Mouse (Mus musculus): Measurements from ENCODE around the gene Ube2m. TPM values are rescaled to one million over a fixed set of nuclear protein-coding genes. Genes with fewer than 3 reads are reported as not detected.

Gene Ube2m
- 10 to 100 TPM; 86.2 to 93.4 TPM for total RNA-seq (2023)

GRCm38 (mm10) chr7:13037901-13038555 is at the start of gene Ube2m:
Gene Ube2m (minus strand): TSS chr7:13038275.

GRCm38 (mm10) chr7:13054287-13055010 is 16.4 kb upstream of the Ube2m start, which contains the start of gene Mzf1:
Gene Mzf1 (minus strand): TSS chr7:13054764.

GRCm38 (mm10) chr7:13034148-13034977 is 3.7 kb downstream of the Ube2m start, which contains the start of gene Chmp2a:
Gene Chmp2a (minus strand): TSS chr7:13034807.

GRCm38 (mm10) chr7:13010005-13010908 is 27.8 kb downstream of the Ube2m start, which contains the start of gene Zbtb45:
Gene Zbtb45 (minus strand): TSS chr7:13010034.

GRCm38 (mm10) chr7:12998851-12999250 is 39.2 kb downstream of the Ube2m start, which contains the start of gene Trim28:
Gene Trim28 (plus strand): TSS chr7:12999114.

GRCm38 (mm10) chr7:12998053-12998452 is 40.0 kb downstream of the Ube2m start, which contains the start of gene Slc27a5:
Gene Slc27a5 (minus strand): TSS chr7:12998192.

Other genes with a start within 250 kb of the Ube2m start
- gene Zscan18, start 234.6 kb downstream of the Ube2m start, total RNA-seq (2023), result 1 to 10 TPM; 1.3 to 2.1 TPM
- 1 to 10 TPM; 3.9 to 4.4 TPM for gene Zfp329, start 219.4 kb downstream of the Ube2m start, total RNA-seq (2023)
- gene Zfp110, start 203.5 kb downstream of the Ube2m start, total RNA-seq (2023), result 10 to 100 TPM; 23.4 to 24.6 TPM
- 1 to 10 TPM; 1.2 to 1.4 TPM for gene Zfp128, start 157.1 kb downstream of the Ube2m start, total RNA-seq (2023)
- 1 to 10 TPM; 5.5 to 6.7 TPM for gene Zscan22, start 140.5 kb downstream of the Ube2m start, total RNA-seq (2023)
- 100 to 1,000 TPM; 779 to 842 TPM for gene Rps5, start 116.0 kb downstream of the Ube2m start, total RNA-seq (2023)
- under 1 TPM; 0.33 to 0.40 TPM for gene Rnf225, start 110.9 kb downstream of the Ube2m start, total RNA-seq (2023)
- gene Zfp324, start 72.4 kb downstream of the Ube2m start, total RNA-seq (2023), result 1 to 10 TPM; 2.4 to 3.3 TPM
- gene Zfp446, start 60.4 kb downstream of the Ube2m start, total RNA-seq (2023), result 1 to 10 TPM; 3.0 to 4.6 TPM
- gene Slc27a5, start 40.1 kb downstream of the Ube2m start, total RNA-seq (2023), result not detected
- 100 to 1,000 TPM; 166 to 184 TPM for gene Trim28, start 39.2 kb downstream of the Ube2m start, total RNA-seq (2023)
- gene Zbtb45, start 28.2 kb downstream of the Ube2m start, total RNA-seq (2023), result 10 to 100 TPM; 14.6 to 15.6 TPM
- 100 to 1,000 TPM; 146 to 163 TPM for gene Chmp2a, start 3.5 kb downstream of the Ube2m start, total RNA-seq (2023)
- gene Mzf1, start 16.5 kb upstream of the Ube2m start, total RNA-seq (2023), result 1 to 10 TPM in 1 of 2 experiments, under 1 TPM in 1; 0.46 to 1.4 TPM
- gene Vmn1r85, start 56.9 kb upstream of the Ube2m start, total RNA-seq (2023), result not detected
- not detected for gene Vmn1r86, start 81.6 kb upstream of the Ube2m start, total RNA-seq (2023)
- not detected for gene Vmn1r87, start 101.9 kb upstream of the Ube2m start, total RNA-seq (2023)
- gene Vmn1r88, start 121.3 kb upstream of the Ube2m start, total RNA-seq (2023), result under 1 TPM; 0.07 to 0.11 TPM
- gene Vmn1r89, start 174.7 kb upstream of the Ube2m start, total RNA-seq (2023), result not detected
- gene Lig1, start 239.0 kb upstream of the Ube2m start, total RNA-seq (2023), result 10 to 100 TPM; 67.4 to 83.8 TPM
- gene Zswim9, start 240.4 kb upstream of the Ube2m start, total RNA-seq (2023), result 1 to 10 TPM; 1.5 to 2.1 TPM

Data from neutrophil, adult 83 days (primary cell).